Mouse (Mus musculus) heart, embryonic 15.5 days (tissue): Measurements from ENCODE around the gene Mgat3. TPM values are rescaled to one million over a fixed set of nuclear protein-coding genes. Genes with fewer than 3 reads are reported as not detected.

Experiments used
- ATAC-seq: fragments of 200-750 bp; cut with Nextera tagmentation; replicated peaks from 2 replicates; pipeline ENCODE4 v1.8.0; 2017; ENCODE audit warnings: low read depth, moderate TSS enrichment; ENCODE audit not compliant: insufficient number of reproducible peaks, insufficient read depth, low FRiP score
- H3K27ac ChIP-seq: fragments of 300-500 bp; sonication (generic); 2 replicates; pipeline ENCODE4 v1.5.1; 2015; ENCODE audit warnings: mild to moderate bottlenecking, inconsistent platforms
- H3K27me3 ChIP-seq: fragments of 300-500 bp; sonication (generic); 2 replicates; pipeline ENCODE4 v1.6.1; 2015; ENCODE audit warnings: inconsistent platforms
- H3K36me3 ChIP-seq: fragments of 300-500 bp; sonication (generic); 2 replicates; pipeline ENCODE4 v1.6.1; 2015; ENCODE audit warnings: mild to moderate bottlenecking, inconsistent platforms
- H3K4me1 ChIP-seq: fragments of 300-500 bp; sonication (generic); replicated peaks from 2 replicates; pipeline ENCODE4 v1.6.1; 2015; ENCODE audit warnings: inconsistent platforms
- H3K4me2 ChIP-seq: fragments of 300-500 bp; sonication (generic); 2 replicates; pipeline ENCODE4 v1.6.1; 2015; ENCODE audit warnings: inconsistent platforms, mild to moderate bottlenecking, moderate library complexity
- H3K4me3 ChIP-seq: fragments of 300-500 bp; sonication (generic); 2 replicates; pipeline ENCODE4 v1.5.1; 2015; ENCODE audit warnings: mild to moderate bottlenecking, inconsistent platforms
- H3K9ac ChIP-seq: fragments of 300-500 bp; sonication (generic); 2 replicates; pipeline ENCODE4 v1.6.1; 2015; ENCODE audit warnings: mild to moderate bottlenecking, inconsistent platforms
- H3K9me3 ChIP-seq: fragments of 300-500 bp; sonication (generic); replicated peaks from 2 replicates; pipeline ENCODE4 v1.6.1; 2016; ENCODE audit warnings: inconsistent platforms
- WGBS: fragments of 180-500 bp; shearing (Covaris S2); methylation state at CpG from one replicate; pipeline ENCODE4 v1.1.7; 2015; ENCODE audit warnings: mixed read lengths; 5-methylcytosine and 5-hydroxymethylcytosine counted together
- polyA plus RNA-seq: library from polyadenylated mRNA; unstranded; fragments of >200 nt; fragmentation: Nextera tagmentation; extraction: Ambion mirVana; gene quantifications from 2 replicates; pipeline ENCODE4 v1.2.1, GENCODE M21; 2015

Mgat3 gene
- polyA plus RNA-seq, 1 experiment from 2014 or later: 0.93 TPM

DNA sequence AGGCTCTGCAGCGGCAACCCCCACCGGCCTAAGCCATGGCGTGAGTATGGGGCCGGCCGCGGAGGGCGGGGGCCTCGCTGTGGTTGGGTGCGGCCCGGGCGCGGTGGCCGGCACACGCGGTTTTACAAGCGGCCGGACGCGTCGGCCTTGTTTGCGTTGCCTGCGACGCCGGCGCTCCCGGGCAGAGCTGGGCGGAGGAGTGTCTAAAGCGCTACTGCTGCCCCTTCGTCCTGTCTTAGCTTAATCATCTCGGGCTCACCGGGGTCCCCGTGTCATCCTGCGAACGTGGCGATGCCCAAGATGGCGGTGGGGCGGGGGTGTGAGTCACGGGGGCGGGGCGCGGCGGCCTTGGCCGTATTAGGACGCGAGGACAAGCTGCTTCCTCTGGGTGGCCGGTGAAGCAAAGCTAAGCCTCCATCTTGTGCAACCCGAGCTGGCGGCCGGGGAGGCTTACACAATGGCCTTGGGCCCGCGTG lies 82.2 kb downstream of the Mgat3 start:
- Histone ChIP-seq H3K27ac (peak overlapping the region; percentile 99), H3K9ac (peak overlapping the region; percentile 99), H3K36me3 (peaks cover 25% of the 10 kb centered on the region), H3K4me1 (peaks cover 55% of the 10 kb centered on the region), H3K27me3 (no peaks in the 10 kb centered on the region), H3K4me2 (peak overlapping the region; percentile 79), H3K4me3 (peak overlapping the region; percentile 95), H3K9me3 (no peaks in the 10 kb centered on the region)
- WGBS: under 1% methylated on average over 51 of the region's 51 CpGs
- peak; percentile 54 for ATAC-seq

GRCm38 (mm10) chr15:80256242-80256641 lies 82.7 kb downstream of the Mgat3 start:
- ATAC-seq: no peak
- Histone ChIP-seq H3K4me1 (peaks cover 49% of the 10 kb centered on the region), H3K9ac (peak overlapping the region; percentile 99), H3K9me3 (no peaks in the 10 kb centered on the region), H3K36me3 (peaks cover 25% of the 10 kb centered on the region), H3K27me3 (no peaks in the 10 kb centered on the region), H3K27ac (peak overlapping the region; percentile 99), H3K4me2 (peak overlapping the region; percentile 79), H3K4me3 (peak overlapping the region; percentile 95)
- 4% methylated on average over 16 of the region's 16 CpGs for WGBS

- peaks cover 25% of the 10 kb centered on the region for H3K36me3 ChIP-seq
- no peaks in the 10 kb centered on the region for H3K9me3 ChIP-seq
- peak overlapping the region; percentile 99 for H3K9ac ChIP-seq
- peak overlapping the region; percentile 99 for H3K27ac ChIP-seq
- 54% methylated on average over 12 of the region's 12 CpGs for WGBS
- ATAC-seq: no peak
- H3K4me1 ChIP-seq: peaks cover 42% of the 10 kb centered on the region
- peak overlapping the region; percentile 79 for H3K4me2 ChIP-seq
- H3K4me3 ChIP-seq: peak overlapping the region; percentile 95
- no peaks in the 10 kb centered on the region for H3K27me3 ChIP-seq
Measured at GRCm38 (mm10) chr15:80256656-80257601, 83.4 kb downstream of the Mgat3 start.

GRCm38 (mm10) chr15:80257602-80258239 lies 84.2 kb downstream of the Mgat3 start:
- H3K4me1 ChIP-seq: peaks cover 41% of the 10 kb centered on the region
- peak overlapping the region; percentile 99; the same call in 1 of the 2 replicates for H3K9ac ChIP-seq

GRCm38 (mm10) chr15:80258240-80259170 lies 85.0 kb downstream of the Mgat3 start:
- 52% methylated on average over 11 of the region's 11 CpGs for WGBS
- peaks cover 25% of the 10 kb centered on the region for H3K36me3 ChIP-seq
- no peak overlapping the region for H3K9ac ChIP-seq
- no peak overlapping the region for H3K4me3 ChIP-seq
- ATAC-seq: no peak
- no peaks in the 10 kb centered on the region for H3K27me3 ChIP-seq
- H3K9me3 ChIP-seq: no peaks in the 10 kb centered on the region
- peak overlapping the region; percentile 99 for H3K27ac ChIP-seq
- H3K4me2 ChIP-seq: peak overlapping the region; percentile 79; the same call in 1 of the 2 replicates
- H3K4me1 ChIP-seq: peaks cover 46% of the 10 kb centered on the region

More at GRCm38 (mm10) chr15:80257602-80258239, 84.2 kb downstream of the Mgat3 start:
- peak overlapping the region; percentile 99 for H3K27ac ChIP-seq
- H3K4me3 ChIP-seq: peak overlapping the region; percentile 95
- peaks cover 25% of the 10 kb centered on the region for H3K36me3 ChIP-seq
- no peaks in the 10 kb centered on the region for H3K9me3 ChIP-seq
- 24% methylated on average over 4 of the region's 4 CpGs for WGBS
- no peaks in the 10 kb centered on the region for H3K27me3 ChIP-seq
- no peak for ATAC-seq
- H3K4me2 ChIP-seq: peak overlapping the region; percentile 79

GRCm38 (mm10) chr15:80259406-80260045 lies 86.0 kb downstream of the Mgat3 start:
- Histone ChIP-seq H3K27ac (no peak overlapping the region), H3K9ac (no peak overlapping the region; the same call in 1 of the 2 replicates), H3K9me3 (no peaks in the 10 kb centered on the region), H3K27me3 (no peaks in the 10 kb centered on the region), H3K4me1 (peaks cover 39% of the 10 kb centered on the region), H3K4me3 (no peak overlapping the region), H3K36me3 (peaks cover 25% of the 10 kb centered on the region), H3K4me2 (no peak overlapping the region)
- no peak for ATAC-seq
- 72% methylated on average over 8 of the region's 8 CpGs for WGBS

DNA sequence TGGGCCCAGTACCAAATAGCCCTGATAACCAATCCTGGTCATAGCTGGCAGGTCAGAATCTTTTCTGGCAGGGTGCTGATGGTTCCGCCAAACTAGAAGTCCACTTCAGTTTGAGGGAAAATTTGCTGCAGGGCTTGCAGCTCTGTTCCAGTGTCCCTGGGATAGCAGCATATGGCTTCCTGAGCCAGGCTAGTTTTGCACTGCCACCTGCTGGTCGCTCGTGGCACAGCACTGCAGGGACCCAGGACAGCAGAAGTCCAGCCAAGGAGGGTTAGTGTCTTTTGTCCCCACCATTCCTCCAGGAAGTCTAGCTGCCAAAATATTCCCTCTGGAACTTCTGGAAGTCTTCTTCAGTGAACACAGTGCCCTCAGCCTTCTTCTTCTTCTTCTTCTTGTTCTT lies 87.2 kb downstream of the Mgat3 start:
- Histone ChIP-seq H3K9ac (no peak overlapping the region), H3K9me3 (no peaks in the 10 kb centered on the region), H3K36me3 (peaks cover 25% of the 10 kb centered on the region), H3K4me3 (no peak overlapping the region), H3K4me1 (peaks cover 40% of the 10 kb centered on the region), H3K27ac (no peak overlapping the region), H3K27me3 (no peaks in the 10 kb centered on the region), H3K4me2 (no peak overlapping the region)
- WGBS: 8% methylated on average over 3 of the region's 3 CpGs
- ATAC-seq: no peak

DNA sequence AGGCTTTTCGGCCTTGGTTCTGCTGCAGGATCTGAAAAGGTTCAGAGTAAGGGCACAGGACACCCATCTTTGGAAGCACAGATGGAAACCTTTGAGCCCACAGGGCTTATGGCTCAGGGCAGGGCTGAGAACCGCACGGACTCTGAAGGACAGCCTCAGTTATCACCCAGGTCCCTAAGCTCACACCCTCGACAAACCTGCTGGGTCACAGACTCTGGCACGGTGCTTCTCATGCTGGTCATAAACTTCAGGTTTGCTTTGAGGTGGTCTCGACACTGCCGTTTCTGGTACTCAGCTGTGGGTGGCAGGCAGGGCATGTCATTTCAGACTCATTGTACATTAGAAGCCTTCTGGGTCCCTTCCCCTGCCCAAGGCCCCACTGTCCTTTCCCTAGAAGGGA lies 87.6 kb downstream of the Mgat3 start:
- no peak overlapping the region for H3K9ac ChIP-seq
- no peak overlapping the region for H3K4me3 ChIP-seq
- H3K27me3 ChIP-seq: no peaks in the 10 kb centered on the region
- H3K36me3 ChIP-seq: peaks cover 25% of the 10 kb centered on the region
- WGBS: 84% methylated on average over 7 of the region's 7 CpGs
- no peaks in the 10 kb centered on the region for H3K9me3 ChIP-seq
- ATAC-seq: no peak
- H3K4me2 ChIP-seq: no peak overlapping the region
- no peak overlapping the region for H3K27ac ChIP-seq
- H3K4me1 ChIP-seq: peaks cover 40% of the 10 kb centered on the region

DNA sequence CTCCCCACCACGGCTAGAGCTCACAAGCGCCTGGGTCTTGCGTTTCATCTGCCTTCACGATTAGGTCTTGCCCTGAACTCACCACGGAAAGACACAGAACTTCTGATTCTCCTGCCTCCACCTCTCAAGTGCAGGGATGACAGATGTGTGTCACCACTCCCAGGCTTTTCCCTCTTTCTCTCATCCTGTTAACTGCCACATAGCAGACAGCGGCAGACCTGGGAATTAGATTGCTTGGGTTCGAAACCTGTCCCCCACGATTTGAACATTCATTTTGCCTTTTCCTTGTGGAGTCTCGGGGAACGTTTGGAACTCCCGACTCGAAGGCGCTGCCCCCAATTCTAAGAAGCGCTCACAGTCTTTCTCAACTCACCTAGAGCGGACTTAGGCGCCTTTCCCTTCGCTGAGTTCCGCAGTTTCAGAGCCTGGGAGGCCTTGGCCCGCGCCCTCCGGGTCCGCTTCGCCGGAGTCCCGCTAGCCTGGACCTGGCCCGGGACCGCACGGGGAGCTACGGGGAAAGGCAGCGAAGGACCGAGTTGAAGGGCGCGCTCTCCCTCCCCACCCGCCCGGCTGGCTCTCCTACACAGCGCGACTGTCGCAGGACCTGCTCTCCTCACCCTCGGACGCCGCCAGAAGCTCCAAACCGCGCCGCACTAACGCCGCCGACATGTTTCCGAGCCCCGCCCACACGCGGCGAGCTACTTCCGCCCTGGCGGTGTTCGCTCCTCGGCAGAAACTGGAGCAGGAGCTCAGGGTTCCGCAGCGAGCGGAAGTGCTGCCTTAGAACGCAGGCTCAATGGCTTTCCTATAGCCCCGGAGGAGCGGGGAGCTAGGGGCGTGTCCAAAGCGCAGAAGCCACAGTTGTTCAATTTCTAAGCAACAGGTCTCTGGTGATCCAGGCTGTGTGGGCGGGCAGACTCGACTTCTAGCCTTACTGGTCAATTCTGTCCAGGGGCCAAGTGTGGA lies 90.4 kb downstream of the Mgat3 start, which contains the start of gene Rps19bp1:
Gene Rps19bp1 (minus strand): TSS at position 706 of the 966 bp plus-strand sequence.
- H3K4me3 ChIP-seq: peak within 1 kb of the TSS; percentile 81
- ATAC-seq: peak; percentile 89
- H3K27ac ChIP-seq: peak within 1 kb of the TSS; percentile 73
- peak within 1 kb of the TSS; percentile 90 for H3K9ac ChIP-seq
- H3K9me3 ChIP-seq: no peaks in the 10 kb centered on the region
- peaks cover 15% of the 10 kb centered on the region for H3K4me1 ChIP-seq
- H3K4me2 ChIP-seq: peak within 1 kb of the TSS; percentile 82
- 0 out of 2 replicates have a peak, but pooled peaks cover 2% of the 10 kb centered on the region for H3K27me3 ChIP-seq
- peaks cover 4% of the 10 kb centered on the region; the same call in 1 of the 2 replicates for H3K36me3 ChIP-seq
- WGBS: under 1% methylated on average over 66 of the region's 66 CpGs
